Mouse (Mus musculus) lung, postnatal 14 days (tissue): ENCODE results near the gene Ralgps2.
A peak's percentile ranks its signal among the peaks of the same experiment; 100 is the strongest.

ENCODE experiments used
- DNase-seq: peaks from one replicate; pipeline ENCODE4 v3.0.0; 2021

Gene Ralgps2

GRCm38 (mm10) chr1:156891561-156891960 is 47.9 kb downstream of the Ralgps2 start:
- DNase-seq: no peak

GRCm38 (mm10) chr1:156888830-156889229 is 50.6 kb downstream of the Ralgps2 start:
- no peak for DNase-seq

GRCm38 (mm10) chr1:156885879-156886278 is 53.5 kb downstream of the Ralgps2 start:
- no peak for DNase-seq

DNA sequence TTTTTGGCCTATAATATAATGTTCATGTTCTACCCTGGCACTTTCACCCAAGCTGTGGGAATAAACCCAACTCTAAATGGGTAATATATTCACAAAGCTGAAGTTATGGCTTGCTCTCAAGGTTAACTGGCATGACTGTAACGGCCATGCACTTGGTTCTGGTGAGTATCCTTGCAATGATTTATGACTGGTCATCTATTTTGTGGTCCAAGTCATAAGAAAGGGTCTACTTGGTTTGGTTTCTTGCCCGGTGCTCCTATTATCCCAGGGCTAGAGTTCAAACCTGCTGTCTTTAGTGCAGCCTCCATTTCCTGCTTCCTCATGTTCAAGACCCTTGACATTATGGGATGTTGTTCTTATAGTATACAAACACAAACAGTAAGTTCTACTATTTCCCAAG is 54.6 kb downstream of the Ralgps2 start:
- no peak for DNase-seq

- DNase-seq: no peak
Measured at GRCm38 (mm10) chr1:156870616-156871015, 68.8 kb downstream of the Ralgps2 start.

GRCm38 (mm10) chr1:156870028-156870427 is 69.4 kb downstream of the Ralgps2 start:
- DNase-seq: no peak

DNA sequence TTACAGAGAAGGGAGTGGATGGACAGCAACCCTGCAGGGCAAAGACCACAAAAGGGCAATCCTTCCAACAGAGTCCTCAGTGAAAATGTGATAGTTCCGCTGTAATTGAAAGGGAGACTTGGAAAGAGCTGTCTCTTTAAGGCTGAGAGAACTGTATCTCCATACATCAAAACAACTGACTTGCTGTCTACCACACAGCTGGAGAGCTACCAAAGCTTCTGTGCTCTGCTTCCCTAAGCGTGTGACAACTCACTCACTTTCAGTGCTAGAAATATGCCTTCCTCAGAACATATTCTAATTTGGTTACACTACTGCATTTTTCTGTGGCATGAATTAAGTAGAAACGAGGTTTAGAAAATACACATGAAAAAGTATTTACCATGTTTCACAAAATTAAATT is 75.2 kb downstream of the Ralgps2 start:
- DNase-seq: no peak

DNA sequence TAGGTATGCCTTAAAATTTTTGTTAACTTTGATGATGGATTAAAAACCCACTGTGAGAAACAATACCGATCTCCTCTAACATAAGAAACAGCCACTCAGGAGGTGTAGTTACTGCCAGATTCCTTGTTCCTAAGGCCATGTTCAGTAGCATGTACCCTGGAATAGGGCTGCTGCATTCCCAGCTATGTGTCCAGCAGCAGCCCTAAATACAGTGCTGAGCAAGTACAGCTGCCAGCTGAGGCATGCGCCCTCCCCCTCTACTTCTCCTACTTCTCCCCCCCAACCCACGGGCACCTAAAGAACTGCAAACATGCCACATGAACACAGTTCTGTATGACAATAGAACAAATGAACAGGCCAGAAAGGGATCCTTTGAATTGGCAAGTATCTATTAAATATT is 75.7 kb downstream of the Ralgps2 start:
- no peak for DNase-seq

DNA sequence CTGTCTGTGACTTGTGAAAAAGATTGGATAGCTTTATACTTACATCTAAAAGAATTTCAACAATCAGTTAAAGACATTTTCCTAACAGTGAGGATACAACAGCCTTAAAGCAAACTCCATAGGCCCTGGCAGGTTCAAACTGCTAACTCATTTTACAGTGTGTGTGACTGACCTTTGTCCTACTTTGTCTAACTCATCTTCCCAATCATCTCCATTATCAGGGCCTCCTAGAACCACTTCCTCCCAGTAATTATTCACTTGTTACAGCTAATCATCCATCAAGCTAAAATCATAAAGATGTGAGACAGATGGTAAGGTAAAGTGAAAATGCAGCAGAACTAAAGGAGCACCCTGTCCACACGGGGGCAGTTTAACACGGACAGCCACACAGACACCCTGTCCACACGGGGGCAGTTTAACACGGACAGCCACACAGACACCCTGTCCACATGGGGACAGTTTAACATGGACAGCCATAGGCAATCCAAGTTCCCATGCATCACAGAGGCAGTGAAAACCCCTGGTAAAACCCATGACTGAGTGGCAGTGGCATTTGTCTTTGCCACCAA is 77.9 kb downstream of the Ralgps2 start:
- DNase-seq: no peak

GRCm38 (mm10) chr1:156860266-156860665 is 79.2 kb downstream of the Ralgps2 start:
- no peak for DNase-seq

DNA sequence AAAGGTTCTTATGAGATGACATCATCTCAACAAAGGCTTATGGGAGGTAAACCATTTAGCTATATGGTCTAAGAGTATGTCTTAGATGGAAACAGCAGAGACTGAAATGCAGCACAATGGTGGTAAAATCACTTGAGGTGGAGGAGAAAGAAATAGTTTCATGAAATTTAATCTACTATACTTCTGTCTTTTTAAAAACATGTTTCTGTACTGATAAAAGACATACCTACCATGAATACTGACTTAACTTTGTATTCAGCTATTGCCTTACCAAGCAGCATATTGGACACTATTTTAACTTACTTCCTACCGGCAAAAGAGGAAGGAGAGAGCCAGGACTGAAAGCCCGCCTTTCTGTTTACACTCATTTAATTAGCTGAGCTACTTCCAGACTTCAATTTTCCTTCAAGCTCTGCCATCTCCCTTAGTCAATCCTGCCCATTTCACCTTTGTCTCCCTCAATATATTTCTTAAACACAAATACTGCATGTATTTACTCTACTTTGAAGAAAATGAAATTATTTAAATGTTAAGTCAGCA is 79.6 kb downstream of the Ralgps2 start:
- DNase-seq: no peak

GRCm38 (mm10) chr1:156859156-156859555 is 80.3 kb downstream of the Ralgps2 start:
- DNase-seq: no peak

DNA sequence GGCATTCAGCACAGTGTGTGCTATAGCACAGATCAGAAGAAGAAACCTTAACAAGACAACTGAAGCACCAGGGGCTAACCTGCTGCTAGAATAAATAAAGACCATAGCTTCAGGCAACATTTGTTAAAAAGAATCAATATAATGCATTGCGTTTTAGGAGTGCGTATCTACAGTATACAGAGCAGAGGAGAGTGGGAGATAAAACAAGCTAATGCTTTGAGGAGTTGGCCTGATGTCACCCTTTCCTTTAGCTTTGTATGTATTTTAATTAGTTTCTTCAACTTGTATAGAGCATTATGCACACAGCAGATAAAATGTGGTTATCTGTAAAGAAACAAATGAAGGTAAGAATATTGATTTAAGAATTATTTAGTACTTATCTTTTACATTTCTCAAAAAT is 82.8 kb downstream of the Ralgps2 start:
- no peak for DNase-seq

- no peak for DNase-seq
Measured at GRCm38 (mm10) chr1:156854558-156854957, 84.9 kb downstream of the Ralgps2 start.

GRCm38 (mm10) chr1:156852872-156853271 is 86.6 kb downstream of the Ralgps2 start:
- no peak for DNase-seq

DNA sequence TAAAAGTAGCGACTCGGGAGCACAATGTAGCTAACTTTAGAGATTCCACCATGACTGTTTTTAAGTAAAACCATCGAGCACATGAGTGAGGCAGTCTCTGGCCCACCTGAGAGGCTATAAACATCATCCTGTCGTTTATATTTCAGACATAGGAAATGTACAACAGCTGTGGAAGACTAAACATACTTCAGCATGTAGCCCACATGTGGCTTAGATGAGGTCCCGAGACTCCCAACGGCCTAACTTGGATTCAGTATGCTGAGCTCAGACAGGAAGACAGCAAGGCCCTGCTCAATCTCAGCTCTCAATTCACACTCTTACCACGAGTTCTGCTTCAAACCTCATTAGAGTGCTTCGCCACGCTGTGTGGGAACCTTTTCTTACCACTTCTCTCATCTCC is 87.0 kb downstream of the Ralgps2 start:
- no peak for DNase-seq

DNA sequence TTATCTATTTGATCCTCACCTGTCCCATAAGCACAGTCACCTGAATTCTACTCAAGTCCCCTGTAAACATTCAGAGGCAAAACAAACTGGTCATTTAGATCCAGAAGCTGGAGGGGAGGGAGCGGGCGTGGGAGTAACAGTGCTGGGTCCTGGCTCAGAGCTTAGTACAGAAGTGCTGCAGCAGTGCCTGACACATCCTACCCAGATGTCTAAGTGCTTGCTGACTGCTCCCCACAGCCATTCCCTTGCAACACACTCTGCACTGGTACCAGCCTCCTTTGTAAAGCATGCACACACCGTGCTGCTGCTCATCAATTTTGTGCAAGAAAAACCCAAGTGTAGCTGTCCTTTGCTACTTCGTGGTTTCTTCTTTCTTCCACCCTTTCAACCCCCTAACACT is 92.3 kb downstream of the Ralgps2 start:
- no peak for DNase-seq

GRCm38 (mm10) chr1:156841625-156842339 is 97.6 kb downstream of the Ralgps2 start:
- no peak for DNase-seq

DNA sequence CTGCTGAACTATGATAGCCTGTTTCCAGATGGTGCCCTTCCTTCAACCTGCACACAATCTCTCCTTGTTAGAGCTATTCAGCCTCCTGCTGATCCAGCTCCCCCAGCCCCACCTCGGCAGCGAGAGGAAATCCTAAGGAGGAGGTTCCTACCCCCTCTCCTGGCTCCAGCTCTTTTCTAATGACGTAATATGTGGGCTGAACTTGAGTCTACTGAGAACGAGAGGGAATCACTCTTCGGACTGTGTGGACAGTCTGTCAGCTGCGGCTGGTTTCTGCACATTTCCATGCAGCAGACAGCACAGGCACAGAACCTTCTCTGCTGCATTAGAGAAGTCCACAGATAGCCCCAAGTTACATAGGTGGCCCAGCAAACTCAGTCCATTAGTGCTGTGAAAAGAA is 100.7 kb downstream of the Ralgps2 start:
- peak; percentile 43 for DNase-seq

DNA sequence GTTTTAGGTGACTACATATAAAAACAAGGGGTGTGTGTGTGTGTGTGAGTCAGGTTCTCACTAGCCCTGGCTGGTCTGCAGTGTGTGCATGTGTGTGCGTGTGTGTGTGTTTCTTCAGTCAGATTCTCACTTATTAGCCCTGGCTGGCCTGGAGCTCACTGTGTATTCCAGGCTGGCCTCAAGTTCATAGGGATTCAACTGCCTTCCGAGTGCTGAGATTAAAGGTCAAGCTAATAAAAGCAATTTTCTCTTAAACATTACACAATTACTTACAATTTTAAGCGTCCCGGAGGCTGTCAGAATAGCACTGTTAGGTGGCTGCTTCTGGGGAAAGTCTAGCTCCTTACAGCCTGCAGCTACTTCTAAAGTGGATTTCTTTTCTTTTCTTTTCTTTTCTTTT is 101.2 kb downstream of the Ralgps2 start, which contains the start of gene Angptl1:
TSS of gene Angptl1 (plus strand) at position 386 of the 400 bp plus-strand sequence.
- DNase-seq: no peak

DNA sequence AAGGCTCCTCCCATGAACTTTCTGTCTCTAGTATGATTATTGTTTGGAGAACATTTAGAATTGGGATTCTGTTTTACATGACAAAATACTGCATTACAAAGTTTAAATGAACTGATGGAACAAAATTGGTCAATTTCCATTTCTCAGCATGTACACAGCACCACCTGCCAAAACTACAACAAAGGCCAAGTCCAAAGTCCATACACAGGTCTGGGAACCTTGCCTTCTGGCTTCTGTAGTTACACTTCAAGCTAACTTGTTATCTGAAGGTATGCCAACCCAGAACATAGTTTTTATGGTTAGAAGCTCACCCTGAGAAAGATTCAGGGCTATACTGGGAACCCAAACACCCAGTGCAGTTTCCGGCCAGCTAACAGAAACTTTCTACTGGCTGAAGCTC is 120.2 kb downstream of the Ralgps2 start:
- no peak for DNase-seq

- DNase-seq: peak; percentile 25
Measured at GRCm38 (mm10) chr1:156813485-156813884, 125.9 kb downstream of the Ralgps2 start.

GRCm38 (mm10) chr1:156812716-156813115 is 126.7 kb downstream of the Ralgps2 start:
- DNase-seq: peak; percentile 29

GRCm38 (mm10) chr1:156811928-156812327 is 127.5 kb downstream of the Ralgps2 start:
- DNase-seq: no peak

DNA sequence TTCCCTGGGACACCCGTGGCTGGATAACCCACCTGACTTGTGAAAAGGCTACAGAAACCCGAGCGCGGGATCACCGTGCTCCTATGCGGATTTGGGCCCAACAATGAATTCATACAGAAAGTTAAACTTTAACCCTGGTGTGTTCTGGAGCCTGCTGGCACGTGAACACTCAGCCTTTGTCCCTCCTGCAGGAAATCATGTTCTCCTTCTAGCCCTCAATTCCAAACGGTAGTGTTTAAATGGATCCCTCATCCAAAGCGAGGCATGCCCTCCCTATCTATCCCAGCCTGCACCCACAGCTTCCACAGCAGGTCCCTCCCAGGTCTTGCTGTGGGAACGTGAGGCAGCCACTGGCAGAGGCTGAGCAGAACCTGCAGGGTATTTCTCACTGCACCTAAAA is 131.1 kb downstream of the Ralgps2 start:
- no peak for DNase-seq
